Mouse (Mus musculus): ENCODE measurements around the gene Ptpn13. TPM values are rescaled to one million over a fixed set of nuclear protein-coding genes. Genes with fewer than 3 reads are reported as not detected.

The Ptpn13 gene
- polyA plus RNA-seq, 1 experiment from 2014 or later = 15.6 TPM

- Histone ChIP-seq H3K36me3 (replicated peaks) (no peaks in the 10 kb centered on the region), H3K9me3 (no peaks in the 10 kb centered on the region), H3K4me1 (peaks cover 25% of the 10 kb centered on the region), H3K4me3 (no peak overlapping the region), H3K27ac (replicated peaks) (no peak overlapping the region), H3K27me3 (replicated peaks; ENCODE audit: low read depth, poor library complexity, severe bottlenecking) (no peaks in the 10 kb centered on the region)
- DNase-seq (ENCODE audit: low spot score) = no peak
- WGBS = 89% methylated on average over 4 of the region's 4 CpGs
These were observed 27.6 kb upstream of the Ptpn13 start for GRCm38 (mm10) chr5:103397429-103397828.

GRCm38 (mm10) chr5:103404213-103404968 lies 20.6 kb upstream of the Ptpn13 start:
- no peak overlapping the region for H3K4me3 ChIP-seq
- 84% methylated on average over 12 of the region's 12 CpGs for WGBS
- no peaks in the 10 kb centered on the region for H3K36me3 ChIP-seq (replicated peaks)
- H3K27ac ChIP-seq (replicated peaks) = no peak overlapping the region
- H3K27me3 ChIP-seq (replicated peaks; ENCODE audit: low read depth, poor library complexity, severe bottlenecking) = no peaks in the 10 kb centered on the region
- H3K9me3 ChIP-seq = no peaks in the 10 kb centered on the region
- DNase-seq (ENCODE audit: low spot score) = no peak
- peaks cover 8% of the 10 kb centered on the region for H3K4me1 ChIP-seq

GRCm38 (mm10) chr5:103405921-103406320 lies 19.1 kb upstream of the Ptpn13 start:
- Histone ChIP-seq H3K4me1 (peaks cover 8% of the 10 kb centered on the region), H3K4me3 (no peak overlapping the region), H3K27me3 (replicated peaks; ENCODE audit: low read depth, poor library complexity, severe bottlenecking) (no peaks in the 10 kb centered on the region), H3K27ac (replicated peaks) (no peak overlapping the region), H3K36me3 (replicated peaks) (no peaks in the 10 kb centered on the region), H3K9me3 (no peaks in the 10 kb centered on the region)
- 90% methylated on average over 2 of the region's 2 CpGs for WGBS
- no peak for DNase-seq (ENCODE audit: low spot score)

- Histone ChIP-seq H3K36me3 (replicated peaks) (no peaks in the 10 kb centered on the region), H3K27ac (replicated peaks) (0 out of 2 replicates have a peak overlapping the region, but pooled peaks have one; percentile 4), H3K27me3 (replicated peaks; ENCODE audit: low read depth, poor library complexity, severe bottlenecking) (no peaks in the 10 kb centered on the region), H3K4me1 (no peaks in the 10 kb centered on the region), H3K9me3 (no peaks in the 10 kb centered on the region), H3K4me3 (no peak overlapping the region)
- 50% methylated on average over 10 of the region's 10 CpGs for WGBS
- DNase-seq (ENCODE audit: low spot score) = no peak
These were observed 12.8 kb upstream of the Ptpn13 start for GRCm38 (mm10) chr5:103412020-103412747.

GRCm38 (mm10) chr5:103414542-103414941 lies 10.4 kb upstream of the Ptpn13 start:
- Histone ChIP-seq H3K27me3 (replicated peaks; ENCODE audit: low read depth, poor library complexity, severe bottlenecking) (no peaks in the 10 kb centered on the region; the same call in 1 of the 2 replicates), H3K9me3 (no peaks in the 10 kb centered on the region), H3K27ac (replicated peaks) (no peak overlapping the region), H3K36me3 (replicated peaks) (no peaks in the 10 kb centered on the region), H3K4me1 (no peaks in the 10 kb centered on the region; the same call in 1 of the 2 replicates), H3K4me3 (no peak overlapping the region)
- DNase-seq (ENCODE audit: low spot score) = no peak
- 68% methylated on average over 3 of the region's 3 CpGs for WGBS

- peaks cover 26% of the 10 kb centered on the region for H3K4me1 ChIP-seq
- no peaks in the 10 kb centered on the region for H3K36me3 ChIP-seq (replicated peaks)
- DNase-seq (ENCODE audit: low spot score) = no peak
- peaks cover 19% of the 10 kb centered on the region for H3K27me3 ChIP-seq (replicated peaks; ENCODE audit: low read depth, poor library complexity, severe bottlenecking)
- no peaks in the 10 kb centered on the region for H3K9me3 ChIP-seq
- H3K4me3 ChIP-seq = no peak overlapping the region
- H3K27ac ChIP-seq (replicated peaks) = no peak overlapping the region
- WGBS = 67% methylated on average over 9 of the region's 9 CpGs
These were observed 7.0 kb upstream of the Ptpn13 start for GRCm38 (mm10) chr5:103418009-103418408.

GRCm38 (mm10) chr5:103418886-103419285 lies 6.1 kb upstream of the Ptpn13 start:
- no peak overlapping the region for H3K4me3 ChIP-seq
- H3K9me3 ChIP-seq = no peaks in the 10 kb centered on the region
- no peak overlapping the region for H3K27ac ChIP-seq (replicated peaks)
- WGBS = 51% methylated on average over 3 of the region's 3 CpGs
- peaks cover 32% of the 10 kb centered on the region for H3K4me1 ChIP-seq
- peaks cover 19% of the 10 kb centered on the region for H3K27me3 ChIP-seq (replicated peaks; ENCODE audit: low read depth, poor library complexity, severe bottlenecking)
- no peaks in the 10 kb centered on the region for H3K36me3 ChIP-seq (replicated peaks)
- no peak for DNase-seq (ENCODE audit: low spot score)

- peaks cover 19% of the 10 kb centered on the region for H3K27me3 ChIP-seq (replicated peaks; ENCODE audit: low read depth, poor library complexity, severe bottlenecking)
- H3K36me3 ChIP-seq (replicated peaks) = no peaks in the 10 kb centered on the region
- 36% methylated on average over 10 of the region's 10 CpGs for WGBS
- H3K27ac ChIP-seq (replicated peaks) = peak overlapping the region; percentile 54
- peaks cover 47% of the 10 kb centered on the region for H3K4me1 ChIP-seq
- no peaks in the 10 kb centered on the region for H3K9me3 ChIP-seq
- H3K4me3 ChIP-seq = no peak overlapping the region
- DNase-seq (ENCODE audit: low spot score) = no peak
These were observed 4.4 kb upstream of the Ptpn13 start for GRCm38 (mm10) chr5:103420568-103420967.

- no peaks in the 10 kb centered on the region for H3K9me3 ChIP-seq
- peaks cover 65% of the 10 kb centered on the region for H3K4me1 ChIP-seq
- H3K27me3 ChIP-seq (replicated peaks; ENCODE audit: low read depth, poor library complexity, severe bottlenecking) = peaks cover 19% of the 10 kb centered on the region
- no peak overlapping the region for H3K4me3 ChIP-seq
- no peak for DNase-seq (ENCODE audit: low spot score)
- no peaks in the 10 kb centered on the region for H3K36me3 ChIP-seq (replicated peaks)
- 65% methylated on average over 6 of the region's 6 CpGs for WGBS
- no peak overlapping the region for H3K27ac ChIP-seq (replicated peaks)
These were observed 2.4 kb upstream of the Ptpn13 start for GRCm38 (mm10) chr5:103422609-103423008.

GRCm38 (mm10) chr5:103423305-103423926 lies 1.6 kb upstream of the Ptpn13 start:
- DNase-seq (ENCODE audit: low spot score) = peak; percentile 52
- Histone ChIP-seq H3K9me3 (no peaks in the 10 kb centered on the region), H3K27ac (replicated peaks) (peak overlapping the region; percentile 75), H3K27me3 (replicated peaks; ENCODE audit: low read depth, poor library complexity, severe bottlenecking) (peaks cover 19% of the 10 kb centered on the region), H3K4me1 (peaks cover 65% of the 10 kb centered on the region), H3K4me3 (peak overlapping the region; percentile 95), H3K36me3 (replicated peaks) (no peaks in the 10 kb centered on the region)
- 5% methylated on average over 6 of the region's 6 CpGs for WGBS

GRCm38 (mm10) chr5:103423927-103424315 lies 1.1 kb upstream of the Ptpn13 start:
- H3K4me3 ChIP-seq = peak overlapping the region; percentile 95
- peaks cover 19% of the 10 kb centered on the region for H3K27me3 ChIP-seq (replicated peaks; ENCODE audit: low read depth, poor library complexity, severe bottlenecking)
- H3K27ac ChIP-seq (replicated peaks) = peak overlapping the region; percentile 75
- WGBS = 3% methylated on average over 5 of the region's 5 CpGs
- no peak for DNase-seq (ENCODE audit: low spot score)
- no peaks in the 10 kb centered on the region for H3K9me3 ChIP-seq
- peaks cover 69% of the 10 kb centered on the region for H3K4me1 ChIP-seq
- no peaks in the 10 kb centered on the region for H3K36me3 ChIP-seq (replicated peaks)

GRCm38 (mm10) chr5:103425363-103426031 lies 505 bp downstream of the Ptpn13 start:
- peak; percentile 79 for DNase-seq (ENCODE audit: low spot score)
- H3K4me1 ChIP-seq = peaks cover 70% of the 10 kb centered on the region
- peak overlapping the region; percentile 95 for H3K27ac ChIP-seq (replicated peaks)
- WGBS = under 1% methylated on average over 66 of the region's 67 CpGs
- peak overlapping the region; percentile 95 for H3K4me3 ChIP-seq
- peaks cover 13% of the 10 kb centered on the region for H3K27me3 ChIP-seq (replicated peaks; ENCODE audit: low read depth, poor library complexity, severe bottlenecking)
- no peaks in the 10 kb centered on the region for H3K9me3 ChIP-seq
- H3K36me3 ChIP-seq (replicated peaks) = peaks cover 6% of the 10 kb centered on the region

All from embryonic facial prominence, embryonic 10.5 days (tissue).